Mouse (Mus musculus) mouse embryonic stem cell (cell line): ENCODE results near the gene Il31ra.

Experiments
- in situ Hi-C, 2 experiments: fragments of 300-500 bp; cut with MboI; formaldehyde crosslinking; loops; 1 replicate in 1 of 2; 3 replicates in 1 of 2; pipeline ENCODE4 v1.14.3; 2019 to 2020; ENCODE audit warnings: low sequenced_read_pairs in 2 of 2, low pct_unique_long_range_greater_than_20kb in 1 of 2, mixed read lengths in 1 of 2; ENCODE audit not compliant: unreplicated experiment in 1 of 2

Il31ra gene

DNA sequence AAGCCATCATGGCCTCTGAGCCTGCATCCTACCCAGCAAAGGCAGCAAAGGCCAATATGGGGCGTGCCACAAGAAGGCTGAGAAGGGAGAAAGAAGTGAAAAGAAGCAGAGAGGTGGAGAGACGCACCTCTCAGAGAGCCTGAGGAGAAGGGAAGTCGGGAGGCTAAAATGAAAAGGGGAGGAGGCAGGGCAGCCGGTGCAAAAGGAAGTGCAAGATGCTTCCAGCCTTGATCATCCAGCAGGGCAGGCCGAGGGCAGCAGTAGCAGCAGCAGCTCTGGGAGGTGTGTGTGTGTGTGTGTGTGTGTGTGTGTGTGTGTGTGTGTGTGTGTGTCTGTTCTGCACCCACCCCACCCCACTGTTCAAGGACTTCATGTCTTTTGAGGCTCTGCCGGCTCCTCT, 71.9 kb downstream of the Il31ra start:
- in situ Hi-C loops, result loop anchor here (10.0 to 25.0 kb wide), 2 partner anchors 217 to 735 kb away; no protein-coding TSS in a partner anchor

DNA sequence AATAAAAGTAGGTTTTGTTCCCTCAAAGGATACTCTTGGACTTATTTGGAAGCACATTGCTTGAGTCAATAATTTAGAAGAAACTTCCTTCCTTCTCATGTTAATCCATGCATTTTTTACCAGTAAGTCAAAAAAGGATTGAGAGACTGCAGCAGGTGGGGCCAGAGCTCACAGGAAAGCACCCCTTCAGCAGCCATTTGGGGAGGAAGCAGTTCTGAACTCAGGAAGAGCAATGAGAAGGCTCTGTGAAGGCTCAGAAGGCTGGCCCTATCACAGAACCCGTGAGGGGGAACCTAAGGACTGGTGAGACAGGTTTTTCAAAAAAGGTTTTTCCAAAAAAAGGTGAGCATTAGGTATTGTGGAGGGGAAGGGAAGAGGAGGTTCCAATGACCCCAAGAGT, 79.6 kb downstream of the Il31ra start:
- in situ Hi-C loops, result loop anchor here in 1 of 2 experiments (25.0 kb wide), 1 partner anchor 727 kb away; no protein-coding TSS in a partner anchor

DNA sequence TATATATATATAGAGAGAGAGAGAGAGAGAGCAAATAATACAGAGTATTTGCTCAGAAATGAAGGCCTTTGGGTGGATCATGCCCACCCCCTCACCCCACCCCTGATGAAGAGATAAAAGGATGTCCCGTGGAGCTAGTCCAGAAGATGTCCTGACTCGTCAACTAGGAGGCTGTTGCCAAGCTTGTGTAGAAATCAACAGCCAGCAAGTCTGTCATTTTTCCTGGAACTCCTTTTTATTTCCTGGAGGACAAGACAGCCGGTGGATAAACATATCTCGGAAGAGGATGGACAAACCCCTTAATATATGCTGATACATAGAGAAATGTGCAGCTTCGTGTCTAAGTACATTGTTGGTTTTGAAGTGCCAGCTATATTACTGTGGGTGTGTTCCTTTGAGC, 81.3 kb downstream of the Il31ra start:
- in situ Hi-C loops, result loop anchor here in 1 of 2 experiments (25.0 kb wide), 1 partner anchor 726 kb away; no protein-coding TSS in a partner anchor

DNA sequence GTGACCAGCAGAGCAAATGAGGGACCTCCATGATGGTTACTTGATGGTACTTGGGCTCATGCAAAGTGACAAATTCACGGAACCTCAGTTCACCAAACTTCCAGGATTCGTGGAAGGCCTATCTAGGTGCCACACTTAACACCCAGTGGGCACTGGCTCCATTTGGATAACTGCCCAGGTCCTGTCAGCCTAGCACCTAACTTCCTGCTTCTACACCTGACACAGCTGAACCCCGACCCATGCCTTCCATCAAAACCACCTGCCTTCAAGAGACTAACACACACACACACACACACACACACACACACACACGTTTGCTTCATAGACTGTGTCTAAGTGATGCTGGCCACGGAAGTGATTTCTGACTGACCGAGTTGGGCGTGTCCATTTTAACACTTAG, 82.3 kb downstream of the Il31ra start:
- in situ Hi-C loops, result loop anchor here in 1 of 2 experiments (25.0 kb wide), 1 partner anchor 725 kb away; no protein-coding TSS in a partner anchor

DNA sequence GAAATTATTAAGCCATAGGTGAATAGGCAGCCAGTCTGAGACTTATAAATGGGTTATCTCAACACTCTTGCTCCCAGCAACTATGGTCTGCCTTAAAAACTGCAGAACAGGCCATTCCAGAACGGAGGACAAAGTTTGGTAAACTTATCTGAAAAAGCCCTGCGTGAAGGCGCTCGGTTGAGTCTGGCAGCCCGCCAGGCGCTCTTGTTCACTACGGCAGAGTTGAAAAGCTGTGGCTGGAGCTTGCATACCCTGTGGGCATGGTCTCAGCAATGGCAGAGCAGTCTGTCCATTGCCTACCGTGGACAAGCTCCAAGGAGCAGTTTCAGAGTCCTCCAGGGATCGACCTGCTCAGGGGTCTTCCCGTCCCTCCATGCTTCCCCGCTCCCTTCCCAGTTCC, 82.9 kb downstream of the Il31ra start:
- in situ Hi-C loops, result loop anchor here in 1 of 2 experiments (25.0 kb wide), 1 partner anchor 724 kb away; no protein-coding TSS in a partner anchor

DNA sequence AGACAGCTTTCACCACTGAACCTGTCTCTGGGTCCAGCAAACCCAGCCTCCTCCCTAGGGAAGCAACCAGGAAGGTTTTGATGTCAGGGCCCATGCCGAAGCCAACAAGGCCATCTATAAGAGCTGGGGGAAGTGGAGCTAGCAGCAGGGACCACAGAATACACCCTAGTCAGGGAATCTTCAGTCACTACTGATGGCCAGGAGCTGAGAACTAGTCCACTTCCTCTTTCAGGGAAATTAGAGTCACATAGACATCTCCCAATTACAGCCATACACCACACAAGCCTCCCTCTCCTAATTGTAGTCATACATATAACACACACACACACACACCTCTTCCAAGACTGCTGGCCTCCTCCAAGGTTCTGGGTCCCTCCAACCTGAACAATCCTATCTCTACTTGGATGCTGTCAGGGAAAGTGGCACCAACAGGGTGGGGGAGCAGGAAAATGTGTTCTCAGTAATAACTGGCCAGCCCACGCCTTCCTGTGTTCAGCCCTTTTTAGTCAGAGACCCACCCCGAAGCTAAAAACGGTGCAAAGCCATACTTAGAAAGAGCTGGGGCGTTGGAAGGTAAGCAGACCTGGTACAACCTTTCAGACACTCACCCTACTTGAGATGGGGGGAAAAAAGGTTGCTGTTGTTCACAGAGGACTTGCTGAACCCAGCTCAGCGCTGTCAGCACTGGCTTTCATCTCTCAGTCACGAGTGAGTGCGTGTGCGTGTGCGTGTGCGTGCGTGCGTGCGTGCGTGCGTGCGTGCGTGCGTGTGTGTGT, 83.5 kb downstream of the Il31ra start:
- in situ Hi-C loops, result loop anchor here in 1 of 2 experiments (25.0 kb wide), 1 partner anchor 723 kb away; no protein-coding TSS in a partner anchor

DNA sequence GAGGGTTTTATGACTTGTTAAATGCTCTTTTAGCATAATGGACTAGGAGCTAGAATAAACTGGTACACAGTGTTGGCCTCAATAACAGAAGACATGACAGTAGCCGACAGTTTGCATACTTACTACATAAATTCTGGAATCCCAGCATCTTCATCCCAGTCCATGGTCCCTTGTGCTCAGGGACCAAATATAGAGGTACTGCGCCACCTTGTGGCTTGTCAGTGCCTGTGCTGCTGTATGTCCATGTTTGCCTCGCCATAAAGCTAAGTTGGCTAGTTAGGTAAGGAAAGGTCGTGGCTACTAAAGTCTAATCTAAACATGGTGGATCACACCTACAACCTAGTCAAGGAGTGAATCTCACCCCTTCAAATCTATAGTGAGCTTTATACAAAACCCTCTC, 84.7 kb downstream of the Il31ra start:
- in situ Hi-C loops, result loop anchor here in 1 of 2 experiments (25.0 kb wide), 1 partner anchor 722 kb away; no protein-coding TSS in a partner anchor

DNA sequence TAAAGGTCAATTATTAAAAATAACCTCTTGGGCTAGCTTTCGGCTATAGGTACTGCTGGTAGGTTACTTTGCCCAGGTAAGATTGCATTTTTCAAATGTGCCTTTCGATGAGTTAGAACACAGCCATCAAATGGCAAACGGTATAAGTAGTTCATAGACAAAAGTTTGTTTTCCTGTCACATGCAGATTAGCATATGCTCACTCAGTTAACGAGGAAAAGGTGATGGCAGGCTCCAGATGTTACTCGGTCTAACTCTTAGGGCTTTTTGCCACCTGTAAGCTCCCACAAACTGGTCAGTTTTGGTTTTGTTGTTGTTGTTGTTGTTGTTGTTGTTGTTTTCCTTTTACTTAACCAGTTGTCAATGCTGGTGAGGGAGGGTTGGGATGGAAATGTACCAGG, 85.7 kb downstream of the Il31ra start:
- in situ Hi-C loops, result loop anchor here in 1 of 2 experiments (25.0 kb wide), 1 partner anchor 721 kb away; no protein-coding TSS in a partner anchor

DNA sequence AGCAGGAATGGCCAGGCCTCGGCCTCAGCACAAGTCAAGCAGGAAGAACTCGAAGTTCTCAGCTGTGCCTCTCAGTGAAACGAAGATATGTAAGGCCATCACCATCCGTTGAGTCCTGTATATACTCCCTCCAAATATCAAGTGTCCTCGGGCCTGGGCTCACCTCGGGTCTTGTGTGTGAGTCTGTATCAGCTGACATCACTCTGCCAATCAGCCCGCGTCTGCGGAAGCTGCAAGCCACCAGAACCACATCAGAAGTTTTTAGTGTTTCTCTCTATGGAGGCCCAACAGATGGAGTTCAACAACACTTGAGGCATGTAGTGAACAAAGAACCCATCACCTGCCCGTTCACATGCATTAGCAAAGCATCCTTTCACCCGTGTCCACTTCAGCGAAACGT, 86.5 kb downstream of the Il31ra start:
- in situ Hi-C loops, result loop anchor here in 1 of 2 experiments (25.0 kb wide), 1 partner anchor 720 kb away; no protein-coding TSS in a partner anchor

DNA sequence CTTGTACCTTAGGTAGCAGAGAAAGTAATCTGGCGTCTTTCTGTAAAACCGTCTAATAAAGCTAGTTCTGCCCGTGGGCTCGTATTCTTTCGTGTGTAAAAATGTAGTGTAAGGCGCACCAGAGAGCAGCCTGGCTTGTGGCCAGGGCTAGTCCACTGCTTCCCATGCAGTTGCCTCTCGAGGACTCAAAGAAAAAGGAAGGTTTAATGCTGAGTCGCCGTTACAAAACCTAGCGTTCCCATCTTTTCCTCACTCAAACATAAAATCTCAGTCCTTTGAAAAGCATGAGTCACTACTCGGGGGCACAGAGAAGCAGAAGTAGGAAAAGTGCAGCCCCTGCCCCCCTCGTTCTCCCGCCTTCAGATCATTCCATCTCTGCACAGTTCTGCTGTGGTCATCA, 87.4 kb downstream of the Il31ra start:
- in situ Hi-C loops, result loop anchor here in 1 of 2 experiments (25.0 kb wide), 1 partner anchor 719 kb away; no protein-coding TSS in a partner anchor

DNA sequence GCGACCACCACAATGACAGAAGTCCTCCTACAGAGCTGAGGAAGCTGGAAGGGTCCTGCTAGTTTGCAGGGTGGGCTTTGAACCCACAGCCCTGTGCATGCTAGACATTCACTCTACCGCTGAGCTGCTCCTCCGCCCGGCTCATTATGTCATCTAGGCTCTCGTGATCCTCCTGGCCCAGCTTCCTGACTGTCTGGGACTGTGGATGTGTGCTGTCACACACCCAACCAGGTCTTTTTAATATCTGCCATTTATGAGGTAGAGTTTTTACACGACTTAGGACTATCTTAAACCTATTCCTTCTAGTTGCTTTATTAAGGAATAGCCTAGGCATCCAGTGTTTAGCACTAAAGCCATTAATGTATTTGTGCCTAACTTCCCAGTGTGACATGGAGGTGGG, 88.7 kb downstream of the Il31ra start:
- in situ Hi-C loops, result loop anchor here in 1 of 2 experiments (25.0 kb wide), 1 partner anchor 718 kb away; no protein-coding TSS in a partner anchor

DNA sequence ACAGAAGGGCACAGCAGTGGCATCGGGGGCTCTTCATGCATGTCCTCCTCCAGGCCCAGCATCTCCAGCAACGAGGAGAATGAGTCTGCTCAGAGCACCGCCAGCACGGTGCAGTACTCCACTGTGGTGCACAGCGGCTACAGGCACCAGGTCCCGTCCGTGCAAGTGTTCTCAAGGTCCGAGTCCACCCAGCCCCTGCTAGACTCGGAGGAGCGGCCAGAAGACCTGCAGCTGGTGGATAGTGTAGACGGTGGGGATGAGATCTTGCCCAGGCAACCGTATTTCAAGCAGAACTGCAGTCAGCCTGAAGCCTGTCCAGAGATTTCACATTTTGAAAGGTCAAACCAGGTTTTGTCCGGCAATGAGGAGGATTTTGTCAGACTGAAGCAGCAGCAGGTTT, 90.3 kb downstream of the Il31ra start:
- in situ Hi-C loops, result loop anchor here in 1 of 2 experiments (25.0 kb wide), 1 partner anchor 717 kb away; no protein-coding TSS in a partner anchor

DNA sequence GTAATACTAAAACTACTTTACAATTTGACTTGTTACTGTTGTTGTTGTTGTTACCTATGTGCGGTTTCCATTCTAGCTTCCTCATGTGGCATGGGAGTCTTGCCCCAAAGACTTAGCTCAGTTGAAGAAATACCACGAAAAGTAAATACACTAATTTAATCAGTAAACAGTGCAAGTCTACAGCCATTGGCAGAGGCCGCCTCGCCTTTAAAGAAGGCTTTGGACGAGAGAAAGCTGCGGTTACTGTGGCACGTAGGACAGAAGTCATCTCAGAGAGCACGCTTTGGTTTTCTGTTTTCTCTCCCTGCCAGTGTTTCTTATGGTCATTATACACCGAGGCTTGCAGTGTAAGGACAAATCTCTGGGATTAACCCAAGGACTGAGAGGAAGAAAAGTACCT, 93.7 kb downstream of the Il31ra start:
- in situ Hi-C loops, result loop anchor here in 1 of 2 experiments (25.0 kb wide), 1 partner anchor 713 kb away; no protein-coding TSS in a partner anchor

DNA sequence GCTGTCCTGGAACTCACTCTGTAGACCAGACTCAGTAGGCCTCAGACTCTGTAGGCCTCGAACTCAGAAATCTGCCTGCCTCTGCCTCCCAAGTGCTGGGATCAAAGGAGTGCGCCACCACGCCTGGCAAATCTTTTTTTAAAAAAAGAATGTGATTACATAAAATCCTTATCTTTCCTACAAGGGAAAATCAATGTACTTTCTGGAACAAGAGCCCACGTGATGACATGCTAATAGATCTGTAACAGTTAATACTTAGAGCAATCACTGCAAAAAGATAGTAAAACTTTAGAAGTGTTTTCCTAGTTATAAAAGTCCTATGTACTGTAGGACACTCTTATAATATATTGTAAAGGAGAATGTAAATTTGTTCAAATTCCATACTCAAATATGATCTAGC, 94.1 kb downstream of the Il31ra start:
- in situ Hi-C loops, result loop anchor here in 1 of 2 experiments (25.0 kb wide), 1 partner anchor 713 kb away; no protein-coding TSS in a partner anchor

DNA sequence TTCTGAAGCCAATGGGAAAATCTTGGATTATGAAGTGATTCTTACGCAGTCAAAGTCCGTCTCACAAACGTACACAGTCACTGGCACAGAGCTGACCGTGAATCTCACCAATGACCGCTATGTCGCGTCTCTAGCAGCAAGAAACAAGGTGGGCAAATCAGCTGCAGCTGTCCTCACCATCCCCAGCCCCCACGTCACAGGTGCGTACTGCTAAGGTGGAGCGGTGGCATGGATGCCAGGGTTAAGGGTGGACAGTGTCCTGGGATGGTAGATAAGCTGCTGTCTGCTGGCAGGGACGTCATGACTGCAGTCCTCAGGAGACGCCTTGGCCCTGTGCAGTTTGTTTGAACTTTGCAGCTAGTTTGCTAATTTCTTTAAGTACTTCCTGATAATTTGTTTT, 99.6 kb downstream of the Il31ra start:
- in situ Hi-C loops, result no loop called here

DNA sequence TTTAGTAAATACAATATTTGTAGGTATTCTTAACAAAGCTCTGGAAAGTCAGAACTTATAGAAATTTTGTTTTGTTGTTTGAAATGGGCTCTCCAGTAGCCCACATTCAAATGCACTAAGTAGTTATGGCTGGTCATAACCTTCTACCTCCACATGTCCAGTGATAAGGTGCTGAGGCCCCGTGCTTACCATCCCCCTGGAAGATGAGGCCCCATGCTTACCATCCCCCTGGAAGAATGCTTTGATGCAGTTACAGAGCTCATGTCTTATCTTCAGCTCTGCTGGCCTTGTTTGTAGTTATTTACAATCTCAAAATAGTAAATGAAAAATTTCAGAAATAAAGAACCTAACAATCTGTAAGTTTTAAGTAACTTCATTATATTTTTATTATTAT, 101.9 kb downstream of the Il31ra start:
- in situ Hi-C loops, result no loop called here

DNA sequence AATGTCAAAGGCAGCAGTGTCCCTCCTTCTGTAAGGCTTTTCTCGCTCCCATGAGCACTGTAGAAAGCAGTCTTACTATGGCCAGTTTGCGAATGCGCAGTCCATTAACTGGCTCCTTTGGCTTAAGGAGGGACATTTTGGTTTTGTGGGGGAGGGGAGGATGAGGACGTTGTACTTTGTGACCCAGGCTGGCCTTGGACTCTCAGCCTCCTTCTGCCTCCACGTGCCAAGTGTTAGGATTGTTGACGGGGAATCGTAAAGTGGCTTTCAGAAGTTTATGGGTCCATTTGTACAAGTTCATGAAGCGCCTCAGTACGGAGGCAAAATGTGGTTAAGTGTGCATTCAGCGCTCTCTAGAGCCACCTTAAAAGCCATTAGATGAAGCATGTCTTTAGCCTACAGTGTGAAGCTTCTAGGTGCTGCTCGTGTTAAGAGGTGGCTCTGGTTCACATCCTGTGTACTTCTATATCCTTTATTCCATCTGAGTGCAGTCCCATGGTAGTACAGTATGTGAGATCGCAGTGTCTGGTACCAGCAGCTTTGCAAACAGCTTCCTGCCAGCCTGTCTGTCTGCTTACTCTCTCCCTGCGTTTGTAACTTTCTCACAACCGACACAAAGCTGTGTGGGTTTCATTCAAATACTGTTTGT, 102.4 kb downstream of the Il31ra start:
- in situ Hi-C loops, result no loop called here

DNA sequence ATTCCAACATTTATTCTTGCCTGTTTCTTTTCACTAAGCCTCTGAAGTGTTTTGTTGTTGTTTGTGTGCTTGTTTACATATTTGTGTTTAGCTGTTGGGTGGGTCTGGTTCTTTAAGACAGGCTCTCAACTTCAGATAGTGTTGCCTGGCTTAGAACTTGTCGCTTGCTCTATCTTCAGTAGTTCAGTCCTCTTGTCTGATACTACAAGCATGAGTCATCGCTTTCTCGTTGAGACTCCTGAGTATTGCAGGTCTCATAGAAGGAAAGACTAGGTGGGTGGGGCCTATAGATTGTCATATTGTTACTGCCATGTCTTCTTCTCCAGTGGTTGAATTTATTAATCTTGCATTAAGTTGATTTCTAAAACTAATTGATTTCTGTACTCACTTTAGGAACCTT, 104.1 kb downstream of the Il31ra start:
- in situ Hi-C loops, result no loop called here

DNA sequence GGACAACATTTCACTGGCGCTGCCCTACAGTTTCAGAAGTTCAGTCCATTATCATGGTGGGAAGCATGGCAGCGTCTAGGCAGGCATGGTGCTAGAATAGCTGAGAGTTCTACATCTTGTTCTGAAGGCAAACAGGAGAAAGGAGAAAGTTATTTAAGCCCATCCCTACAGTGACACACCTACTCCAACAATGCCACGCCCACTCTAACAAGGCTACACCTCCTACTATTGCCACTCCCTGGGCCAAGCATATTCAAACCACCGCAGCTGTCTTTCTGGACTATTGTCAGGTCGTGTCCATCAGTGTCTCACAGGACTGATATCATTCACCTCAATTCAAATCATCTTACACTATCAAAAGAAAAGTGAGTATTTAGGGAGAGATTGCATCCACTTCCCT, 107.5 kb downstream of the Il31ra start:
- in situ Hi-C loops, result no loop called here
